Mouse (Mus musculus) lung, adult 18-20 months (tissue): ENCODE measurements around the gene Amer3.
"Not testable (repeated sequence)": the region's sequence is repeated elsewhere in the genome, so short reads cannot be mapped to it uniquely, and the experiment has no call there.

Source experiments
- DNase-seq, 2 experiments: peaks; one replicate each; pipeline ENCODE4 v3.0.0; 2022; ENCODE audit warnings: mixed read lengths in 2 of 2

The Amer3 gene

DNA sequence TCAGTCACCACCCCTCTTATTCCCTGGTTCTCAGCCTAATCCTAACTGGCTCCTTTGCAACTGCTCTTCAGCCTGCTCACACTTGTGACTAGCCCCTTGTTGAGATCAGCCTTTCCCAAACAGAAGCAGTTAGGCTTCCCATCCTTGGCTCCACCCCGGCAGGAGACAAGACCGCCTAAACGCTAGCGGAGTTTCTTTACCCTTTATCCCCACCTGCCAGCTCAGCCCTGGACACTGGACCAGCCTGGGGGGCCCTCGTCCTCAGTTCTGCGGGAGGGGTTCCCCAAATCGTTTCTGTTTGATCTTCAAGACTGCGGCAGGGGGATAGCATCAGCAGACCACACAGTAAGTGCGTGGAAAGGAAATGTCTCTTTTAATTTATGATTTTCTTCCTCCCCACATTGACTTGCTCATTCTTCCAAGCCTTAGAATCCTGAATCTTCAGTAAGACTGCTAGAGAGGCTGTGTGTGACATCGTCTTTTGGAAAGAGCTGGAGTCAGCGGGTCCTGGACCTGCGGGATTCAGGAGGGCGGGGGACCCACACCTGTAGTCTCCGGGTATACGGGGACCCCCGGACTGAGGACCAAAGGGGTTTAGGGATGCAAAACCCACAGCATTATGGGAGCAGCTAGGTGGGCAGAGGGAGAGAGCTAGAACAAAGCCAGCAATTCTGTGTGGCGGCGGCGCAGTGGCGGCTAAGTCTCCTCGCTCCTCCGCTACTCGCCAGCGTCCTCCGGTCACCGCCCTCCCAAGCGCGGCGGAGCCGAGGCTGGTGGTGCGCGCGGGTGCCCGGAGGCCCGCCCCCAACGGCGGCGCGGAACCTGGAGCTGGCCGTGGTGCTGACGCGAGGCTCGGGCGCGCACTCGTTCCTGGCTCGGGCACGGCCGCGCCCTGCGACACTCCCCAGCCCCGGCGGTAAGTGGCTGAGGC, at the start of gene Amer3:
Amer3 (plus strand) TSS at position 807 of the 931 bp plus-strand sequence.
- DNase-seq: peak; percentile 24 to 44

DNA sequence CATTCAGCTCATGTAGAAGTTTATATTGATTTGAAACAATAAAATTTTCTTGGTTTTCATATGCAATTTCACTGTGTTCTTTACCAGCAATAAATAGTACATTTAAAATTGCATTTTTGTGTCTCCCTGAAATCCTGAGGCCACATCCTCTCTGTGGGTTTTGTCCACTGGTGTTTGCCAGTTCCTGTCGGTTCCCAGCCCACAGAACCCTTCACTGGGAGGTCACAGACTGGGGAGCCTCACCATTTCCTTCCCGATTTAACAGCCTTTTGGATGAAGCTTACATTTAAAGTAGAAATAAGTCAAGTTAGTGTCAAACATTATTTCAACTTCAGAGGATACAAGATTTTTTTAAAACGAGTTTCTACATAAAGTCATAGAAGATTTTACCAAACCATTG, 44.9 kb upstream of the Amer3 start:
- DNase-seq: not testable (repeated sequence)

- not testable (repeated sequence) for DNase-seq
Measured at GRCm38 (mm10) chr1:34535043-34535698, 44.3 kb upstream of the Amer3 start, which contains the start of gene Cfc1. Cfc1 (plus strand) TSS chr1:34535648.

GRCm38 (mm10) chr1:34536291-34536766, 43.1 kb upstream of the Amer3 start:
- DNase-seq: no peak

GRCm38 (mm10) chr1:34536767-34537485, 42.5 kb upstream of the Amer3 start:
- peak; percentile 73 to 81 for DNase-seq

- no peak for DNase-seq
Measured at GRCm38 (mm10) chr1:34547074-34547473, 32.4 kb upstream of the Amer3 start.

GRCm38 (mm10) chr1:34553690-34554089, 25.8 kb upstream of the Amer3 start:
- no peak for DNase-seq

DNA sequence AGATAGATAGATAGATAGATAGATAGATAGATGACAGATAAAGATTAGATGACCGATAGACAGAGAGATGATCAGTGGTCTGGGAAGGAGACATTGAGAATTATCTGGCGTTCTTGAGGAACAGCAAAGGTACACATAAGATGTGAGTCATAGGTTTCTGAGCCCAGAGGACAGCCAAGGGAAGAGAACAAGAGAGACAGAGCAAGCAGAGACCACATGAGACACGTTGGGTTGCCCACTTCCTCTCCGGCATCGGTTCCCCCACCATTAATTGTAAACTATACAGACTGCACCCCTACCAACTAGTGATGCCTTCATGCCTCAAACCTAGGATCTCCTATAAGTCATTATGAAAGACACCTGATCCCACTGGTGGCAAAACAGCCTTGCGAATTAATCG, 25.2 kb upstream of the Amer3 start:
- no peak for DNase-seq

- DNase-seq: no peak
Measured at GRCm38 (mm10) chr1:34560843-34561242, 18.6 kb upstream of the Amer3 start, which contains the start of gene Prss40. Prss40 (minus strand) TSS chr1:34560943.

GRCm38 (mm10) chr1:34564383-34565045, 14.9 kb upstream of the Amer3 start:
- no peak for DNase-seq

DNA sequence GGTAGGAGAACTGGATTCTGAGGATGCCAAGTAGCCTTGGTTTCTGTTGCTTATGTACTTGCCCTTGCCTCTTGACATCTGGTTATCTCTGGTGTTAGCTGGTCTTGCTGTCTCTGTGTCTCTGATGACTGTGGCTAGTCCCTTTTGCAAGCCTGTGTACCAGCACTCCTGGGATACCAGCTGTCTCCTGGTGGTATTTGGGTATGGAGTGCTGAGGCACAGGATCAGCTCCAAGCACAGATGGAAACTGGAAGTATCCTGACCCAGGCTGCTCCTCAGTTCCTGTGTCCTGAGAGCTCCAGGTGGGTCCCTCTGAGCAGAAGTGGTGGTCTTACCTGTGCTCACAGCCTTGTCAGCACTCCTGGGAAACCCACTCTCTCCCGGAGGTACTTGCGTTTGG, 11.3 kb upstream of the Amer3 start:
- DNase-seq: no peak

DNA sequence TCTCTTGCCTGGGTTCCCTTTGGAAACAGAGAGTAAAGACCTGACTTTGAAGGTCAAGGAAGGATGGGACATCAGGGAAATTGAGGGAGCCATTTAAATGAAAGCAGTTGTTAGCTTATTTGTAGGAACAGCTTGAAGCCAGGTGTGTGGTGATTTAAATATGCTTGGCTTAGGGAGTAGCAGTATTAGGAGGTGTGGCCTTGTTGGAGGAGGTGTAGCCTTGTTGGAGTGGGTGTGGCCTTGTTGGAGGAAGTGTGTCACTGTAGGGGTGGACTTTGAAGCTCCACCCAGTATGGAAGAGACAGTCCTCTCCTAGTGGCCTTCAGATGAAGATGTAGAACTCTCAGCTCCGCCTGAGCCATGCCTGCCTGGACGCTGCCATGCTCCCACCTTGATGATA, 9.6 kb upstream of the Amer3 start:
- DNase-seq: no peak

DNA sequence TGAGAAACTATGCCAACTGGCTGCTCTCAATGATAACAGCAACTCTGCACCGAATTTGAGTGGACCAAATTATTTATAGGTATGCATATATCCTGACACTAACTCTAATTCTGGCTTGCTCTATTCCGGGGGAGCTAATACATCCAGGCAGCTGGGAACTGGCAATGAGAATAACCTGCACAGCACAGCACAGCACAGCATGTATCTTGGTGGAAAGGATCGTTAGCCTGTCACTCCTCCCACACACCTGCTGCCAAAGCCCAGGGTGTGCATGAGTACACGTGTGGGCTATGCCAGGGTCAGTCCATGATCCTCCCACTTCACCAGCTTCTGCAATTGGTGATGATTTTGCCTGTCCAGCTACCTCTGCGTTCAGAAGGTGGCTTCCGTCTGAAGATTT, 8.0 kb upstream of the Amer3 start:
- no peak for DNase-seq

- DNase-seq: no peak
Measured at GRCm38 (mm10) chr1:34573221-34573620, 6.2 kb upstream of the Amer3 start.

DNA sequence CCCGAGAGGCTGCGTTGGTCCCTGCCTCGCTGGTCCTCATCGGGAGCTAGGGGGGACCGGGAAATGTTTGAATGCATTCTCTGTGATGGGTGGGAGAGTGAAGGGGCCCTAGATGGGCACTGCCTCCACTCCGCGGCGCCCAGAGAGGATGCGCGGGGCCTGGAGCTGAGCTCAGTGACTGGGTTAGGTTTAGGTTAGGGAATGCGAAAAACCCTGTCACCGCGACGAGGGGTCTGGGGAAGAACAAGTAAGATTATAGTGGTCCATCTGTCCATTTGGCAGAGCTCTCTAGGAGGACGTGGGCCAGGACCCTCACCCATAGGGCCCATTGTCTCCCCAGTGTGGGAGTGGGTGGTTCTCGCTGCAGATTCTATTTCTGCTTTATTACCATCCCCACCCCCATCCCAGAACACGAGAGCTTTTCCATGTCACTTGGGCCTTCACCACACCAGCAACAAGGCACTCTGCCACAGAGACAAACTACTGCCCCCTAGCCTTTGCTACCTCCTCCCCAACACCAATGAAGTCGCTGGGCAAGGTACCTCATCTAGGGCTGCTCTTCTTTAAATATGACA, 412 bp downstream of the Amer3 start:
- no peak for DNase-seq

DNA sequence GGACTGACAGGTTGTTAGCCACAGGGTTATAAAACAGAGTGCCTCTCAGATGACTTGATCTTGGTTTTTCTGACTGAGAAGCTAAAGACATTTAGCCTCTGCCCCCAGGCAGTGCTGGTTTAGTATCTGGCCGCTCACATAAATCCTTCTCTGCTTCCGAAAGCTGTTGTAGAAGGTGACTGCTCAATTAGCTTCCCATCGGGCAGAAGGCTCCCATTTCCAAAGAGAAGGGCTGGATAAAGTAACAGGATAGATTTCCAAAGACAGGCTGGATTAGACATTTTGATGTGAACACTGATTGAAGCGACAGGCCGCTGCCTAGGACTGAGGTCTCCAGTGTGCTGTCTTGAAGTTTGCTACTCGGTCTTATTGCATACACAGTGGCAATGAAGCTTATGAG, 2.8 kb downstream of the Amer3 start:
- DNase-seq: no peak

DNA sequence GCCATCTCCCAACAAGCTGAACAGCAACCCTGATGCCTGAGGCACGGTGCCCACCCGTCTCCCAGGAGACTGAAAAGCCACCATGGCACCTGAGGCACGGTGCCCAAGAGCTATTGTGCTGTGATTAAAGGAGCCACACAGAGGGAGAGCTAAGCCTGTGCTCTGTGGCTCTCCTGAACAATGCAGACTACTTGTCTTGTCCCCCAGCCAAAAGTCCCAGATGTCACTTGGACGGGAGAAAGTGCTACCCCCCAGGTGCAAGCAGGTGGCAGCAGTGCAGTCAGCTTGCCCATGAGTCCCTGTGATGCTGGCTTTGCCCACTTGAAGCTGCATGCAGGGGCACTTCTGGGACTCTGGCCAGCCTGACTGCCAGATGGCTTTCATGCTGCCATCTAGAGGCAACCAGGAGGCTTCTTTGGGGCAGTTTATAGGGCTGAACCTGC, 4.4 kb downstream of the Amer3 start:
- no peak for DNase-seq

DNA sequence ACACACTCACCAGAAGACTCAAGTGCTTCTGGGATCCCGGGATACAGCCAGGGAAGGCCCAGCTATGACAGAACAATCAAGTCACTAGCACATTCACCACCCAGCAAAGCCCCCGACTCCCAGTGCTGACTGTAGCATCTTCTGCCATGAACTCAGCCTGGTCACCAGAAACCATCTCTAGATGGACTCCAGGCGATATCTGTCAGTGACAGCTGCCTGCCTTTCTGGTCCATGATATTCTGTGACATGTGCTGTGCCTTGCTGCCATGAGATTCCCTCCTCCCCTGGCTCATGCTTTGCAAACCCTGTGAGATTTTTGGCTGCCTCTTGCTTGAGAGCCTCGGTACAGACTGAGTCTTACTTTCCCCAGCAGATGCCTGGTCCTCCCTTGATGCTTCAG, 5.3 kb downstream of the Amer3 start:
- no peak for DNase-seq

- DNase-seq: no peak
Measured at GRCm38 (mm10) chr1:34587298-34588096, 8.0 kb downstream of the Amer3 start.

- no peak for DNase-seq
Measured at GRCm38 (mm10) chr1:34600000-34600399, 20.5 kb downstream of the Amer3 start.
